Mouse (Mus musculus) heart, postnatal 25 days (tissue): ENCODE data around the gene Itga10. TPM values are rescaled to one million over a fixed set of nuclear protein-coding genes. Genes with fewer than 3 reads are reported as not detected.
"Not testable (repeated sequence)": the region's sequence is repeated elsewhere in the genome, so short reads cannot be mapped to it uniquely, and the experiment has no call there.

ENCODE experiments used
- DNase-seq: peaks from one replicate; pipeline ENCODE4 v3.0.0; 2022; ENCODE audit warnings: low spot score
- intact Hi-C: fragments of 180-260 bp; cut with DNase I; formaldehyde crosslinking; loops from one replicate; pipeline ENCODE4 v1.15.1; 2025
- total RNA-seq, 2 experiments: library from RNA; stranded (reverse); gene quantifications; 2 replicates each; pipeline ENCODE4 v1.2.3; 2021

Itga10 gene
- total RNA-seq, 2 experiments from 2014 or later: 0.84 to 1.0 TPM

DNA sequence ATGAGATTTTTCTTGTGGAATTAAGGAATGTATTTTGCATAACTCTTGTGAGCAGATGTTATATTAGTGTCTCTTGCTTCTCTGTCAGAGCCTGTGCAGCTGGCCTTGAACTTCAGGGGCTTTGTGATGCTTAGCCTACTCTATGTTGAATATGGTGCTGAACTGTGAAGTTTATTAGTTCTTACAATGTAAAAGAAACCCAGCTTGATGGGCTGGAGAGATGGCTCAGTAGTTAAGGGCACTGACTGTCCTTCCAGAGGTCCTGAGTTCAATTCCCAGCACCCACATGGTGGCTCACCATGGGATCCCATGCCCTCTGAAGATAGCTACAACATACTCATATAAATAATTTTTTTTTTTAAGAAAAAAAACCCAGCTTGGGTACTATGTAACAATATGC, 13.3 kb upstream of the Itga10 start:
- no peak for DNase-seq
- intact Hi-C loops: no loop called here

DNA sequence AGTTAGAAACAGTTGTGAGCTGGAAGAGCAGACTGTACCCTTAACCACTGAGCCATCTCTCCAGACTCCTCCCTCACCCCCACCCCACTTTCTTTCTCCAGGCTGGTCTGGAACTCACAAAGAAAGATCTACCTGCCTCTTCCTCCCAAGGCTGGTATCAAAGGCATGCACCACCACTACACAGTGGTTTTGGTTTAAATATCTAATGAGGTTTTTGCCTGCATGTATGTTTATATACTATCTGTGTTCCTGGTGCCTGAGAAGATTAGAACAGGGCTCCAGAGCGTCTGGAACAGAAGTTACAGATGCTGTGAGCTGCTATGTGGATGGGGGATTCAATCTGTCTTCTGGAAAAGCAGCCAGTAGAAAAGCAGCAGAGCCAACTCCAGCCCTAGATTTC, 11.4 kb upstream of the Itga10 start:
- intact Hi-C loops: no loop called here
- no peak for DNase-seq

DNA sequence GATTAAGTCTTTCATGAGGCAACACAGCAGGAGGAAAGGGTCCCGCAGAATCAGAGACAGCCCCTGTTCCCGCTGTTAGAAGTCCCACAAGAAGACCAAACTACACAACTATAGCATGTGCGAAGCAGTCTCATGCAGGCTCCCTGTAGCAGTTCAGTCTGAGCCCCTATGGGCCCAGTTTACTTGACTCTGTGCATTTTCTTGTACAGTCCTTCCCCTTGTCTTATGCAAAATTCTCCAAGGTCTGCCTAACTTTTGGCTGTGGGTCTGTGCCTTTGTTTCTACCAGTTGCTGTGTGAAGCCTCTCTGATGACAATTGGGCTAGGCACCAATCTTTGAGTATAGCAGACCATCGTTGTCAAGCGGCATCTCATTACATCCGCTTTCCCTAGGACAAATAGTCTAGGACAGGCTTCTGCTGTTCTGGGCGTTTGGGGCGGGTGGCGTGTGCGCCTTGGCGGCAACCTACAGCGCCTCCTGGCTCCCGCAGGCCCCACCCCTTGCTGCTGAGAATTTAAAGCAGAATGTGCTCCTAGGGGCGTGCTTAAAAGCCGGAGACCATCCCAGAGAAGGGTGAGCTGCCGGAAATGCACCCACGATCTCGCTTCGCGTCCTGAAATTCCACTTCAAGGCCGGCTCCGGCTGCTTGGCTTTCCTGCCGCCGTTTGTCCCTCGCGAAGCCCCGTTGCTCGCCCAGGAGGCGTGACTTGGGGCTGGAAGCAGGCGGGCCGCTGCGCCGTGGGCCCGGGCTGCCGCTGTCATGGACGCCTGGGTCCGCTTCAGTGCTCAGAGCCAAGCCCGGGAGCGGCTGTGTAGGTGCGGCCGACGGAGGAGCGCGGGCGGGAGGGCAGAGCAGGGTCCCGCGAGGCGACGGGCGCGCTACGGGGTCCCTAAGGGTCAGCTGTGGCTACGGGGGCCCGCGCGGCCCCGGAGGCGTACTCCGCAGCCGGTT, 10.2 kb upstream of the Itga10 start, which contains the start of the genes Pex11b and Gm42957:
Gene Pex11b (plus strand): TSS at position 449 of the 952 bp plus-strand sequence.
Gene Gm42957 (plus strand): TSS at position 547 of the 952 bp plus-strand sequence.
- peak; percentile 83 for DNase-seq
- intact Hi-C loops: no loop called here

DNA sequence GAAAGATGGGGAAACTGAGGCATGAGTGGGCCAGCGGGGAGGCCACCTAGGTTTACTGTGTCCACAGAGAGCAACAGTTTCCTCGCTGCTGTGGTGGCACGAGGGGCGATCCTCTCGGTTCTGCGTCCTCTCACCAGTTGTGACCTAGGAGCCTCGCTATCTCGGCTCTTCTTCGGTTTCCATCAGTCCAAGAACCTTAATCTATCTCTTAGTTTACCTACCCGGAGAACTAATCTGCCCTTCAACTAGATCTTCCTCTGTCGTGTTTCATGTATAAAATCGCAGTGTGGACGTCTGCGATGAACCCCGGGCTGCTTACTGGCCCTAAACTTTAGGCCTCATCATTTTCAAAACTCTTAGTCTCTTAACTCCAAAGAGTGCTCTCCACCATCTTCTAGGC, 9.5 kb upstream of the Itga10 start:
- intact Hi-C loops: no loop called here
- no peak for DNase-seq

DNA sequence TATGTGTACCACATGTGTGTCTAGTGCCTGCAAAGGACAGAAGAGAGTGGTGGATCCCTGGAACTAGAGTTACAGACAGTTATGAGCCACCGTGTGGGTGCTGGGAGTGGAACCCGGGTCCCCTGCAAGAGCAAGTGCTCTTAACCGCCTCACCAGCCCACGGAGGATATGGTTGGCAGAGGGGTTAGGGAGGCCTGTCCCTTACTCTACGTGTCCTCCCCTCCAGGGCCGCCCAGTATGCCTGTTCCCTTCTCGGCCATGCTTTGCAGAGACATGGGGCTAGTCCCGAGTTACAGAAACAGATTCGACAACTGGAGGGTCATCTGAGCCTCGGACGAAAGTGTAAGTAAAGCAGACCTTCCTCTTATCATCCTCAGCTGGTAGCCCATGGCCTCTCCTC, 8.9 kb upstream of the Itga10 start:
- DNase-seq: no peak
- intact Hi-C loops: no loop called here

DNA sequence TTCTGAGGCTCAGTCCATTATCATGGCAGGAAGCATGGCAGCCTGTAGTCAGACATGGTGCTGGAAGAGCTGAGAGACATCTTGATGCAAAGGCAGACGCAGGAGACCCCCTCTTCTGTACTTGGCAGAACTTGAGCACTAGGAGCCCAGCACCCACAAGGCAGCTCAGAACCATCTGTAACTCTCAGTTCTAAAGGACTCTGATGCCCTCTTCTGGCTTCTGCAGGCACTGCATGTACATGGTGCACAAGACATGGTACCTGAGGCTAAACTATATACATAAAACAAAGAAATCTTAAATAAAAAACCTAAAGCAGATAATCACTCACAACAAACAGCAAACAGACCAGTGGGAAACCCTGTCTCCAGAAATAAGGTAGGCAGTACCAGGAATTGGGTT, 6.2 kb upstream of the Itga10 start:
- no peak for DNase-seq
- intact Hi-C loops: loop anchor here (1.0 kb wide), 2 partner anchors 59 to 93 kb away; no protein-coding TSS in a partner anchor

DNA sequence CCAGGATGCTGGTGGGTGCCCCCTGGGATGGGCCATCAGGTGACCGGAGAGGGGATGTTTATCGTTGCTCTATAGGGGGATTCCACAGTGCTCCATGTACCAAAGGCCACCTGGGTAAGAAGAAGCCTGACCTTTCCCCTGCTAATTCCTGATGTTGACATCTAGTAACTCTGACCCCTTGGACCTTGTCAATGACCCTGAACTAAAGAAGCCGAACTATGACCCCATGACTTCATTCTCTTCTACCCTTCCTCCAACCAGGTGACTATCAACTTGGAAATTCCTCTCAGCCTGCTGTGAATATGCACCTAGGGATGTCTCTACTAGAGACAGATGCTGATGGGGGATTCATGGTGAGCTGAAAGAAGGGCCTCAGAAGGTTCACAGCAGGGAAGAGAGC, 2.0 kb downstream of the Itga10 start:
- no peak for DNase-seq
- intact Hi-C loops: no loop called here

DNA sequence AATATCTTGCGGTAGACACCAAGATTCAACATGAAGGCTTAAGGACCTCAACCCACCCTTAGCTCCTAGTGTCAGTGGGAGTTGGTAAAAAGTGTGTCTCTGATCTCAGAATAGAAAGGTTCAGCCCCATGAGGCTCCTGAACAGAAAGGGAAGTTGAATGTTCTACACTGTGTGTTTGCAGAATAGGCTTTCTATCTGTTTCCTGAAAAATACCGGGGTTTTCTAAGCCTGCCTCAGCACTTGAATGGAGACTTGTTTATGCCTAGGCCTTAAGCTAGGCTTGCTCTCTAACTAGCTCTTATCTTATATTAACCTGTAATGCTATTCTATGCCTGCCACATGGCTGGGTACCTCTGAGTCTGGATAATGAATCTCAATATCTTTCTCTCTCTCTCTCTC, 15.5 kb downstream of the Itga10 start:
- no peak for DNase-seq
- intact Hi-C loops: no loop called here

DNA sequence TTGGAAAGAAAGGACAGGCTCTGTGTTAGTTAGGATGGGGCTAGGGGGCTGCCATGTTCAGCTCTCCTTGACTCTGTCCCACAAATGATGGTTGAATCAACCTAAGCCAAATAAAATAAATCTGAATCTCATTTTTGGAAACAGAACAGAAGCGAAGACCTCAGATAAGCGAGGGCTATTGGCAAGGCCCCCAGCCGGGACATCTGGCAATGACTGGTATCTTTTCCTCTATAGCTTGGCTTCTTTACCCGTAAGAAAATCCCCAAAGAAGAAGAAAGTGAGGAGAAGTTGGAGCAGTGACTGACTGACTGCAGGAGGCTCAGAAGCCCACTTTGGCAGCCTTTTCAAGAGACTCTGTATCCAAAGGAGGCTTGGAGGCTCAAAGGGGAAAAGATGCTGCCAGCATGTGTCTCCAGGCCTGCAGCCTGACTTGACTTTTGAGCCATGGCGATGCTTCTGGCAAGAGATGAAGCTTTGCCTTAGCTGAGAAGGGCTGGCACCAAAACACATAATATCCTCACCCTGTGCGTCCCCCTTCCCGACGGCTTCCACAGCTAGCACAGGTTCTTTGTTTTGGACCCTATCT, 17.4 kb downstream of the Itga10 start:
- no peak for DNase-seq
- intact Hi-C loops: no loop called here

DNA sequence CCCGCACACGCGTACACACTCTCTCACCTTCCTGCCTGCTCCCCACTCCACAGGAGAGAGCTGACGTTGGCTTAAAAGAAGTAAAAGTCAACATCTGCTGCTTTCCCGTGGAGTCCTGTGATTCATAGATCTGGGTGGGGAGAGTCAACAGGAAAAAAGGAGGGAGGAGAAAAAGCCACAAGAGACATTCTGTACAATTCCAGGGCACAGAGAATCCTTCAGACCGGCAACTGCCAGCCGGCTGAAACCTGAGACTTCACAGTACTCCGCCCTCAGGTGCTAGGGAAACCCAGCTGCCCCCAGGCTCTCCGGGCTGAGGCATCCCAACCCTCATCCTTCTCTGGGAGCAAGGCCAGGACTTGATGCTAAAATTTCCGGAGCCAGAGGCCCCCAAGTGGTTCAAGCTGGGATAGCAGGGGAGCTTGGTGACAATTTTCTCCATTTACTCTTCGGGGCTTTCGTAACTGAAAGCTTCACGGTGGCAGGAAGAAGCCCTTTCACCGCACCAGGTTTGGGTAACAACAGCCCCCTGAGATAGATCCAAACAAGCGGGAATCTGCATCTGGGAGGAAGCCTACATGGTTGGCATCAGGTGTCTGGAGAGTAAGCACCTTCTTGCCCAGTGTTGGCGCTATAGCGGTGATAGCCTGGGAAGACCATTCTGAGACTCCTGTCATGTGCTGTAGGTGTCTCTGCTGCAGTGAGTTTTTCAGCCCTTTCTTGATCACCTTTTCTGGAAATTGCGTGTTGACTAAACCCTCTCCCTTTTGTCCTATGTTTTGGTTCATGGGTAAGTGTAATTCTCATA, 18.3 kb downstream of the Itga10 start:
- intact Hi-C loops: no loop called here
- peak; percentile 59 for DNase-seq

DNA sequence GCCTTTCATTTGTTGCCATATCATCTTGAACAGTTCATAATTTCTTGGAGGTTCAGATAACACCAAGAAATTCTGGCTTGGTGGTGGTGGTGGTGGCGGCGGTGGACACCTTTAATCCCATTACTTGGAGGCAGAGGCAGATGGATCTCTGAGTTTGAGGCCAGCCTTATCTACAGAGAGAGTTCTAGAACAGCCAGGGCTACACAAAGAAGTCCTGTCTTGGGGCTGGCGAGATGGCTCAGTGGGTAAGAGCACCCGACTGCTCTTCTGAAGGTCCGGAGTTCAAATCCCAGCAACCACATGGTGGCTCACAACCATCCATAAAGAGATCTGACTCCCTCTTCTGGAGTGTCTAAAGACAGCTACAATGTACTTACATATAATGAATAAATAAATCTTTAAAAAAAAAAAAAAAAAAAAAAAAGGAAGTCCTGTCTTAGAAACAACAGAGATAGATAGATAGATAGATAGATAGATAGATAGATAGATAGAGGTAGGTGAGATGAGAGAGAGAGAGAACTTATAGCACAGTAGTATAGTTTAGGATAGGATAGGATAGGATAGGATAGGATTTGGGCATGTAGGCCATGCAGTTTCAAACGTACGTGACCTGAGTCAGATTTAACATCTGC, 20.5 kb downstream of the Itga10 start:
- not testable (repeated sequence) for DNase-seq
- intact Hi-C loops: loop anchor here (5.0 kb wide), 1 partner anchor 41 kb away; the partner anchor contains the start of gene Nudt17

DNA sequence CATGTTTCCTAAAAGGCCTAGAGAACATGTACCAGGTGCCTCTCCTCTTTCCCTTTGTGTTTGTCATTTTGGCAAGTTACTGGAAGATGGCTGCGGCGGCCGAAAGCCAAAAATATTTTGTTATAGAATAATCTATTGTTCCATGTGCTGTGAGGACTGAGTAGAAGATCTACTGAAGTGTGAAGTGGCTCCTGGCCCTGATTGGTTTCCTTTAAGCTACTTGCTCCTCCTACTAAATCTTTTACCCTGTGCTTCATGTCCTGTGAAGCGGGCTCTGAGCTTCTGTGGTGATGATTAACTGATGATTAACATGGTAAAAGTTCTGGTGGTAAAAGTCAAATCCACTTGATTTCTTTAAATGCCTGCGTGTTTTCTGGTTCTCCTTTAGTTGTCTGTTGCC, 21.5 kb downstream of the Itga10 start:
- intact Hi-C loops: loop anchor here (5.0 kb wide), 1 partner anchor 40 kb away; the partner anchor contains the start of gene Nudt17

DNA sequence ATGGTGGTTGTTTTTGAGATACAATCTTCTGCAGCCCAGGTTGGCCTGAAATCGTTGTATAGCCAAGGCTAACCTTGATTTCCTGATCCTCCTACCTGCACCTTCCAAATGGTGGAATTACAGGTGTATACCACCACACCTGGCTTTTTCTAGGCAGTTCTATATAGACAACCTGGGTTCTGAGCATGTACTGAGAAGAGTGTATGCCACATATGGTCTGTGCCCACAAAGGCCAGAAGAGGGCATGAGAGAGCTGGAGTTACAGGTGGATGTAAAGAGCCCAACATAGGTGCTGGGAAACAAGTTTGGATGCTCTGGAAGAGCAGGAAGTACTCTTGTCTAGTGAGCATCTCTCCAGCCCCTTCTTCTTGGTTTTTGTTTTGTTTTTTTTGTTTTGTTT, 21.9 kb downstream of the Itga10 start:
- DNase-seq: no peak
- intact Hi-C loops: loop anchor here (5.0 kb wide), 1 partner anchor 40 kb away; the partner anchor contains the start of gene Nudt17

More for the DNA sequence above, 21.5 kb downstream of the Itga10 start:
- DNase-seq: no peak

DNA sequence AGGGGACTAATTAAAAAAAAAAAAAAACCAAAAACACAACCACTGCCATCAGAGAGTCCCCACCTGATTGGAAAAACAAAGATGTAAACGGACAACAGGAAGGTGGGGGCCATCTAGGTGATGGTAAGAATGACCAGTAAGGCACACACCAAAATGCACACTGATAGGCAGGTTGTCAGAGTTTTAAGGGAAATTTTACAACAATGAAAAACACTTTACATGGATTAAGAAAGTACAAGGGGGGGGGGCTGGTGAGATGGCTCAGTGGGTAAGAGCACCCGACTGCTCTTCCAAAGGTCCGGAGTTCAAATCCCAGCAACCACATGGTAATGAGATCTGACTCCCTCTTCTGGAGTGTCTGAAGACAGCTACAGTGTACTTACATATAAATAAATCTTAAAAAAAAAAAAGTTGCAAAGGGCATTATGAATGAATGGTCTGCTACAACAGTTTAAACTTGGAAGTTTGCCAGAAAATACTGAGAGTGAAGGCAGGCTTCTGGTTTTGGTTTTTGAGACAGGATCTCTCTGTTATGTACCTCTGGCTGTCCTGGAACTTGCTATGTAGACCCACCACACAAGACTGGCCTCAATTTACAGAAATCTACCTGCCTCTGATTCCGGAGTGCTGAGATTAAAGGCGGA, 23.2 kb downstream of the Itga10 start:
- intact Hi-C loops: loop anchor here (5.0 kb wide), 1 partner anchor 39 kb away; the partner anchor contains the start of gene Nudt17
- DNase-seq: no peak

DNA sequence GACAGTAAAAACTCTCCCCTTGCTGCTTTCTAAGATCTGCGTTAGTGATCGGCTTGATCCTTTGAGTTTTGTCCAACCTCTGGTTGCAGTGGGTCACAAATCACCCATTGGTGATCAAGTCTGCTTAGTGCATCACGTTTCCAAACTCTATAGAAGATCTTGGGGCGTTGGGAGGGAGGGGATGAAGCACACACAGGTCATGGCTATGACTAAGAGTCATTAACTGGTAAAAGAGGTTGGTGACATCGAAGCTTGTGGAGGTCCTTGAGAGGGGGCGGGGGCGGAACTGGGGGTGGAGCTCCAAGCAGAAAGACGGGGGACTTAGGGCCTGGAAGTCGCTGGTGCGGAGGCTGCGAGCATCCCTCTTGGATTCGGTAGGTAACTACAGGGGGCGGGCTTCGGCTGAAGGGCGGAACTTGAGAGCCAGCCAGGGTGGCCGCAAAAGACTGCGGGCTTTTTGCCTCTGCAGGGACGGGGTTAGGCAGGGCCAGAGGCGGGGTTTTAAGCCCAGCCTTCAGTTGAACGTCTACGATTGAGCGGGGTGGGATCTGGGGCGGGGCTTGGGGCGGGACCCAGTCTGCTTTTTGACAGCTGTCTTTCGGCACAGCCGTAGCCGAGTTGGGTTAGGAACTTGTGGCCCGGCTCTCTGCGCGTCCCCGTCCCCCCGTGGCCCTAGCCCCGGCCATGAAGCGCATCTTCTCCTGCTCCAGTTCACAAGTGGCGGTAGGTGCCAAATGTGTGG, 24.5 kb downstream of the Itga10 start, which contains the start of gene Ankrd35:
Gene Ankrd35 (plus strand): TSS at position 405 of the 742 bp plus-strand sequence.
- intact Hi-C loops: loop anchor here (2.0 to 5.0 kb wide), 2 partner anchors 23 to 37 kb away; partner anchors contain the start of gene Nudt17

DNA sequence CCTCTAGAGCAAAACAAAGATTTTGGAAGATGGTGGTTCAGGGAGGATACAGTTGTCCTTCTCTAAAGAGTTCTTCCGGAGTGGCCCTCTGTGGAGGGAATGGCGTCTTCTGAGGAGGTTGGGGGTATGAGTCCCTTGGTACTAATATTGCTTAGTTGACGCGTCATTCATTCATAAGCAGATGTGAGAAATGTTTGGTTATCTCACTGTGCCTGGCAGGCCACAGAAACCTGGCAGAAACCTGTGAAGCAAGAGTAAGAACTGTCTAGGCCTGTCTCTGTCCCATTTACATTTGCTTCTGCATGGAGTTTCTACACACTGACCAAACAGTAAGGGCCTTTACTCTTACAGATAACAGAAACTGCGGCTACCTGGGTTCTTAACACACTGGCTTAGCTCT, 26.1 kb downstream of the Itga10 start:
- intact Hi-C loops: loop anchor here (2.0 kb wide), 1 partner anchor 21 kb away; no protein-coding TSS in a partner anchor
- no peak for DNase-seq

More for the DNA sequence above, 24.5 kb downstream of the Itga10 start, which contains the start of gene Ankrd35:
- peak; percentile 69 for DNase-seq

DNA sequence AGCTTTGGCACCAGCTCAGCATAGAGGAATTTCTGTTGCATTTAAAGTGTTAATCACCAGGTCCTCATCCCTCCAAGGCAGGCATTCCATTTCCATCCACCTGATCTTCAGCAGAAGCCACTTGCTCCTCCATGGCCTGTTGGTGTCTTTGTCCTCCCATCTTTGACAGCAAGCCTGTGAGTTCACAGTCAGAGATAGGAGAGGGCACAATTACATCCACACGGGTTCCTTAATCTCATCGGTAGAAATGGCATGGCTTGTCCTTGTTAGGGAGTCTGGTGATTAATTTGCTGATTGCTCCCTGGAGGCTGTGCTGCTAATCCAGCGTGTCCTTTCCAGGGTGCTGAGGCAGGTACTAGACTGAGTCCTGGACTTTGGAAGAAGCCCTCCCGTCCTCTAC, 28.1 kb downstream of the Itga10 start:
- no peak for DNase-seq
- intact Hi-C loops: no loop called here

DNA sequence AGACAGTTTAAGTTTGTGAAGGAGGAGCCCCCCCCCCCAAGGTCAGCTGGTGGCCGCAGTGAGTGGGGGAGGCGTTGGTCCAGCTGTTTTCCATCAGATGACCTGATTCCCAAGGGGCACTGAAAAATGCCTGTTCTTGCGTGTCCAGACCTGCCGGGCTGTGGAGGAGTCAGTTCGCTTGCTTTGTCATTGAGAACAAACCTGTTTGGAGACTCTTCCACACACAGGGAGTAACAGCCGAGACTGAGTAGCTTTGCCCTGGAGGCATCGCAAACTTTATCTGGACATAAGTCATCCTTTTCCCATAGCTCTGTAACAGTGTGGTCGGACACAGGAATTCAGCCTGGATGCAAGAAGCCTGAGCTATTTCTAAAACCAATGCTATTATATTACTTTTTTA, 29.1 kb downstream of the Itga10 start:
- no peak for DNase-seq
- intact Hi-C loops: no loop called here
